Mouse (Mus musculus) brain, embryonic 14.5 days (tissue): Measurements from ENCODE around the gene Slc37a3.

ENCODE experiments used
- CTCF ChIP-seq: fragments of 200-500 bp; IDR thresholded peaks from 2 replicates; pipeline ENCODE4 v1.5.1; 2012; ENCODE audit warnings: inconsistent platforms, mild to moderate bottlenecking, moderate library complexity, borderline replicate concordance; ENCODE audit not compliant: insufficient read depth, insufficient read length; ENCODE audit errors: extremely low read depth
- POLR2A ChIP-seq: fragments of 200-500 bp; IDR thresholded peaks from 2 replicates; pipeline ENCODE4 v1.6.1; 2012; ENCODE audit warnings: mild to moderate bottlenecking, inconsistent platforms, borderline replicate concordance; ENCODE audit not compliant: poor library complexity, insufficient read depth, insufficient read length, severe bottlenecking; ENCODE audit errors: extremely low read depth

- TF ChIP-seq POLR2A (no peak), CTCF (no peak)
These were observed 49.2 kb upstream of the Slc37a3 start for GRCm38 (mm10) chr6:39426725-39427124.
